Mouse (Mus musculus) lung, adult 2 months (tissue): ENCODE data around the gene Cat. TPM values are rescaled to one million over a fixed set of nuclear protein-coding genes. Genes with fewer than 3 reads are reported as not detected.

Source experiments
- DNase-seq: peaks from one replicate; pipeline ENCODE4 v3.0.0; 2022
- H3K4me1 ChIP-seq: fragments of 200-500 bp; 2 replicates; pipeline ENCODE4 v1.6.1; 2011; ENCODE audit warnings: low read length; ENCODE audit not compliant: control insufficient read depth, insufficient read depth
- H3K4me3 ChIP-seq: fragments of 200-500 bp; replicated peaks from 2 replicates; pipeline ENCODE3; 2011; ENCODE audit warnings: low read depth, mild to moderate bottlenecking, control low read depth, low read length; ENCODE audit errors: extremely low read depth
- CTCF ChIP-seq: fragments of 200-500 bp; IDR thresholded peaks from 2 replicates; pipeline ENCODE4 v1.5.1; 2011; ENCODE audit warnings: mild to moderate bottlenecking, low read length, control low read depth; ENCODE audit not compliant: insufficient read depth
- POLR2A ChIP-seq: fragments of 200-500 bp; IDR thresholded peaks from 2 replicates; pipeline ENCODE4 v1.6.1; 2011; ENCODE audit warnings: low read depth, mild to moderate bottlenecking, control low read depth, low read length, borderline replicate concordance; ENCODE audit errors: extremely low read depth
- WGBS: fragments of 180-500 bp; shearing (Covaris S2); methylation state at CpG from one replicate; pipeline ENCODE4 v1.1.7; 2018; 5-methylcytosine and 5-hydroxymethylcytosine counted together
- polyA plus RNA-seq: library from polyadenylated mRNA; depleted of rRNA; stranded (reverse); fragments of >200 nt; gene quantifications from 2 replicates; pipeline ENCODE4 v1.2.3, GENCODE M21; 2012

The Cat gene
- polyA plus RNA-seq, 1 experiment: 196 TPM

- Histone ChIP-seq H3K4me3 (no peak overlapping the region), H3K4me1 (peaks cover 2% of the 10 kb centered on the region; the same call in 1 of the 2 replicates)
- no peak for TF ChIP-seq POLR2A
- TF ChIP-seq CTCF: no peak
- 37% methylated on average over 14 of the region's 14 CpGs for WGBS
- DNase-seq: no peak
These were observed 35.9 kb downstream of the Cat start for GRCm38 (mm10) chr2:103448947-103449560.

- no peak for DNase-seq
- TF ChIP-seq POLR2A: no peak
- TF ChIP-seq CTCF: no peak
- H3K4me1 ChIP-seq: peaks cover 2% of the 10 kb centered on the region; the same call in 1 of the 2 replicates
- no peak overlapping the region for H3K4me3 ChIP-seq
- 79% methylated on average over 6 of the region's 6 CpGs for WGBS
These were observed 38.6 kb downstream of the Cat start for GRCm38 (mm10) chr2:103446326-103446725.

- Histone ChIP-seq H3K4me1 (peaks cover 2% of the 10 kb centered on the region; the same call in 1 of the 2 replicates), H3K4me3 (no peak overlapping the region)
- no peak for TF ChIP-seq POLR2A
- peak; percentile 55; the same call in 1 of the 2 replicates for TF ChIP-seq CTCF
- 59% methylated on average over 6 of the region's 6 CpGs for WGBS
- DNase-seq: peak; percentile 53
These were observed 39.2 kb downstream of the Cat start for GRCm38 (mm10) chr2:103445776-103446175.

DNA sequence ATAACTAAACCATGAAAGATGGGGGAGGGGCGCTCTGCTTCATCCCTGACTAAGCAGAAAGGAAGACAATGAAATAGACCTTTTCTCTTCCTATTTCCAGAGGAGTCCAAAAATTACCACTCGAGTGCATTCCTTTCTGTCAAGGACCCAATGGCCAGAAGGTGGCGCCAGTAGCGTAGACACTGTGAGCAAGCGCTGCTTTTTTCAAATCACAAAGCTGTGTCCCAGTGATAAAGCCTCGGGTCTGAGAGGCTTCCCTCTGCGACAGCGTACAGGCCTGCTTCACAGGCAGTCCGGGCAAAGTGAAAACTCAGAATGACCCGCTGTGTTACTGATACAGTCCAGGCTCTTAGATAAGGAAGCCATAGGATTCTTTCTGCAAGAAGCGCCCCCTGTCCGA is 45.2 kb downstream of the Cat start:
- 10% methylated on average over 12 of the region's 12 CpGs for WGBS
- H3K4me3 ChIP-seq: no peak overlapping the region
- DNase-seq: peak; percentile 70
- TF ChIP-seq POLR2A (no peak), CTCF (peak; percentile 87)
- peaks cover 2% of the 10 kb centered on the region; the same call in 1 of the 2 replicates for H3K4me1 ChIP-seq

- no peak for DNase-seq
- 89% methylated on average over 11 of the region's 11 CpGs for whole genome bisulfite sequencing
- TF ChIP-seq POLR2A (no peak), CTCF (no peak)
- H3K4me1 ChIP-seq: peaks cover 2% of the 10 kb centered on the region; the same call in 1 of the 2 replicates
- H3K4me3 ChIP-seq: no peak overlapping the region
These were observed 45.8 kb downstream of the Cat start for GRCm38 (mm10) chr2:103439071-103439622.

DNA sequence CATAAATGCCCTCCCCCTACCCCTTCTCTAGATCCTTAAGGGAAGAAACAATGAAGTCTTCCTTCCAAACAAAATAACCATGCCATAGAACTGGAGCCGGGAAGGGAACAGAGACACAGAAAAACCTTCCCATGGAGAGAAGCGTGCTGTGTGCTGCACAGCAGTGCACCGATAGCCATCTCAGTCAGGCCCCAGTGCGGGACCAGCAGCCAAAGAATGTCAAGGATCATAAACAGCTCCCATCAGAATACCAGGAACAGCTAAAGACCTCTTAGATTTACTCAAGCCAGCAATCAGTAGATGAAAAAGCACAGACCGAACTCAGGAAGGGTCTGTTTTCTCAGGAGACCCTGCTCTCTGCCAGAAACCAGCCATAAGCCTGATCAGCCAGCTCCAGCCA is 48.4 kb downstream of the Cat start:
- no peak for DNase-seq
- Histone ChIP-seq H3K4me3 (no peak overlapping the region), H3K4me1 (peaks cover 2% of the 10 kb centered on the region)
- TF ChIP-seq POLR2A: no peak
- TF ChIP-seq CTCF: no peak
- 29% methylated on average over 5 of the region's 5 CpGs for WGBS

GRCm38 (mm10) chr2:103435110-103435509 is 49.9 kb downstream of the Cat start:
- 62% methylated on average over 2 of the region's 2 CpGs for WGBS
- peak; percentile 65 for DNase-seq
- TF ChIP-seq POLR2A (no peak), CTCF (no peak)
- peaks cover 2% of the 10 kb centered on the region for H3K4me1 ChIP-seq
- H3K4me3 ChIP-seq: no peak overlapping the region

DNA sequence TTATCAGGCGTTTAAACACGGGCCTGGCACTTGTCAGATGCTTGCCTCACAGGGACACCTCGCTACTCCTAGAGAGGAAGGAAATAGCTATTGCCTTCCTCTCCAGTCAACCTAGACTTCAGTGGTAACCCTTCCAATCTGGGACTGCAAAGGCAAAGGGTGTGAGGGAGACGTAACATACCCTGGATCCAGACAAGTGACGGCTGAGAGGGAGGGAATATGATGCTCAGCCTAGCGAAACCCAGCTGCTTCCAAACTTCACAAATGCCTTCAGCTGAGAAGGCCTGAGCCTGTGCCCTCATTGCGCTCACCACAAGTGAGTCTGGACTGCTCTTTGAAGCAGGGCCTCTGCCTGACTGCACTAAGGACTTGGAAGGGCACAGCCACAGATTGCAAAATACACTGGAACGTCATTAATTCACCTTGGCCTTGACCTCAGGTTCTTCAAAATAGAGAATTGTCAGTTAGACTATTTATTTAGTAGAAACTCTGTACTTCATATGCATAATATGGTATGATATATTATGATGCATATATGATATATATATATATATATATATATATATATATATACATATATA is 52.2 kb downstream of the Cat start:
- Histone ChIP-seq H3K4me1 (peaks cover 2% of the 10 kb centered on the region), H3K4me3 (no peak overlapping the region)
- no peak for DNase-seq
- TF ChIP-seq POLR2A (0 out of 2 replicates have a peak, but pooled peaks have one; percentile 8), CTCF (no peak)
- 39% methylated on average over 8 of the region's 8 CpGs for WGBS

DNA sequence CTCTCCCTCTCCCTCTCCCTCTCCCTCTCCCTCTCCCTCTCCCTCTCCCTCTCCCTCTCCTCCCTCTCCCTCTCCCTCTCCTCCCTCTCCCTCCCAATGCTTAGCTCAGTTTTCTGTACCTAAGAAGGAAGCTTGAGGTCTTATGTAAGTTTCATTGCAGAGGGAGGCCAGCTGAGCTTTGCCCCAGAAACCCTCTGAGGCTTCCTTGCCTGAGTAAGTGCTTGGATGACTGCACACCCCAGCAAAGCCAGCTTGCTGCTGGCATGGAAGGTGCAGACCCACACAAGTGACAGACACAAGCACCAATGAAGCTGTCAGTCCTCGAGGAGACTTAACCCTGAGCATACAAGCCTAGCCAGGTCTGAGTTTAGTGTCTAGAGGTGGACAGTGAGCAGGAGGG is 54.2 kb downstream of the Cat start:
- no peak for DNase-seq
- 50% methylated on average over 1 of the region's 1 CpGs for WGBS
- Histone ChIP-seq H3K4me1 (no peaks in the 10 kb centered on the region; the same call in 1 of the 2 replicates), H3K4me3 (no peak overlapping the region)
- TF ChIP-seq CTCF (no peak), POLR2A (no peak)

DNA sequence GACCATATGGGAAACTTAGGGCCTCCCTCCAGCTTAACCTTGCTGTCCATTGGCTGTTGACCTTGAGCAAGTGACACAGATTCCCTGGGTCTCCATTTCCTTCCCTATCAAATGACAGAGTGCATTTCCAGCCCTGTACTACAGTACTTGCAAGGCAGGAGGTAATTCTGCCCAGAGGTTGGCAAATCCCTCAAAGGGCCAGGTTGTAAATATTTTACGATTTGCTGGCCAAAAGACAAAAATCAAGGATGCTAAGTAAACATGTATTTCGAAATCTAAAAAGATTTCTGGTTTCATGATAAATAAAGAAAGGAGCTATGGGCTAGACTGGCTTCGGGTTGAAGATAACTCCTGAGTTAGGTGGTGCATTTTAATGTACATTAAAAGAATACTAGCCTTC is 56.6 kb downstream of the Cat start:
- DNase-seq: no peak
- no peaks in the 10 kb centered on the region; the same call in 1 of the 2 replicates for H3K4me1 ChIP-seq
- TF ChIP-seq CTCF (no peak), POLR2A (no peak)
- 57% methylated on average over 3 of the region's 3 CpGs for WGBS
- no peak overlapping the region for H3K4me3 ChIP-seq
